Mouse (Mus musculus) testis, adult 2 months (tissue): ENCODE data around the gene Crebbp. TPM values are rescaled to one million over a fixed set of nuclear protein-coding genes. Genes with fewer than 3 reads are reported as not detected.

Experiments
- H3K27ac ChIP-seq: fragments of 200-500 bp; 2 replicates; pipeline ENCODE4 v1.5.1; 2012; ENCODE audit warnings: low read depth, low read length; ENCODE audit not compliant: control insufficient read depth, insufficient read depth
- H3K27me3 ChIP-seq: fragments of 200-500 bp; 2 replicates; pipeline ENCODE4 v1.6.1; 2012; ENCODE audit warnings: mild to moderate bottlenecking, low read length, moderate library complexity; ENCODE audit not compliant: control insufficient read depth, insufficient read depth
- H3K36me3 ChIP-seq: fragments of 200-500 bp; 2 replicates; pipeline ENCODE4 v1.6.1; 2012; ENCODE audit warnings: mild to moderate bottlenecking, low read length; ENCODE audit not compliant: control insufficient read depth, insufficient read depth
- H3K4me1 ChIP-seq: fragments of 200-500 bp; 2 replicates; pipeline ENCODE4 v1.6.1; 2012; ENCODE audit warnings: low read length; ENCODE audit not compliant: control insufficient read depth, insufficient read depth
- H3K4me3 ChIP-seq: fragments of 200-500 bp; 2 replicates; pipeline ENCODE4 v1.5.1; 2012; ENCODE audit warnings: low read depth, mild to moderate bottlenecking, low read length, moderate library complexity, mixed read lengths; ENCODE audit not compliant: control insufficient read depth
- CTCF ChIP-seq: fragments of 200-500 bp; IDR thresholded peaks from 2 replicates; pipeline ENCODE4 v1.5.1; 2012; ENCODE audit warnings: low read depth, mild to moderate bottlenecking, inconsistent platforms, low read length, moderate library complexity; ENCODE audit not compliant: control insufficient read depth, insufficient read depth, insufficient replicate concordance
- POLR2A ChIP-seq: fragments of 200-500 bp; IDR thresholded peaks from 2 replicates; pipeline ENCODE4 v1.6.1; 2012; ENCODE audit warnings: low read depth, mild to moderate bottlenecking, inconsistent platforms, low read length, moderate library complexity; ENCODE audit not compliant: control insufficient read depth
- polyA plus RNA-seq: library from polyadenylated mRNA; depleted of rRNA; stranded (reverse); fragments of >200 nt; gene quantifications from 2 replicates; pipeline ENCODE4 v1.2.3, GENCODE M21; 2012

Crebbp gene
- polyA plus RNA-seq, 1 experiment = 15.0 TPM

- Histone ChIP-seq H3K36me3 (no peaks in the 10 kb centered on the region), H3K27ac (no peak overlapping the region), H3K27me3 (no peaks in the 10 kb centered on the region), H3K4me3 (no peak overlapping the region), H3K4me1 (peaks cover 2% of the 10 kb centered on the region)
- TF ChIP-seq POLR2A (no peak), CTCF (no peak)
These were observed 139.0 kb downstream of the Crebbp start for GRCm38 (mm10) chr16:4074836-4075235.

DNA sequence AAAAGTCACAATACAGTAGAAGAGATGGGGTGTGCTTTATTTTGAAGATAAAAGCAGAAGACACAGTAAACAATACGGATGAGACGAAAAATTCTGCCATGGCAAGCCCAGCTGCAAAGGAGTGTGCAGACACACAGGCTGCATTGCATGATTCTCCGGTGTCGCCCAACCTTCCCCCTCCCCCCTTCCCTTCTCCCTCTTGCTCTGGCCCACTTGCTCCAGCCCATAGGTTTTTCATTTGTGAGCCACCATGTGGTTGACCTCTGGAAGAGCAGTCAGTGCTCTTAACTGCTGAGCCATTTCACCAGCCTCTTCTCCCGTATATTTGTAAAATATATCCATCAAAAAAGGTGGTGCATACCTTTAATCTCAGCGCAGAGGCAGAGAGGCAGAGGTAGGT lies 139.5 kb downstream of the Crebbp start:
- Histone ChIP-seq H3K4me3 (no peak overlapping the region), H3K27me3 (no peaks in the 10 kb centered on the region), H3K27ac (no peak overlapping the region), H3K36me3 (no peaks in the 10 kb centered on the region), H3K4me1 (peaks cover 2% of the 10 kb centered on the region)
- TF ChIP-seq POLR2A (no peak), CTCF (no peak)

DNA sequence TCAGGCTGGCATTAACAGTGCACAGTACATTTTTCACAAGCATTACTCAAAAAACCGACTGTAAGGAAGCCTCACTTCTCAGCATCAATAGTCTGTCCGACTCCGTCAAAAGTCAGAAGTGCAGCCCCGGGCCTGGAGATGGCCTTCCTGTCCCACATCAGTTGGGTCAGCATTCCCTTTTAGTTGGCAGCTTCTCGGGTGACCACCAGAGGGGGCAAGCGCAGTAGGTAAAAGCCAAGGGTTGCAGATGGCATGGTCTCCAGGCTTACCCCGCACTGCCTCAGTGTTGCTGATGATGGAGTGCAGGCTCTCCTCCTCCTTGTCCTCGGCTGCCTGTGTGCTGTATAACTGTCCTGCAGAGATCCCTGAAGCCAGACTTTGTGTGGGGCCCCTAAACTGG lies 145.2 kb downstream of the Crebbp start:
- TF ChIP-seq POLR2A (no peak), CTCF (peak; percentile 51; the same call in 1 of the 2 replicates)
- H3K27ac ChIP-seq = no peak overlapping the region
- H3K36me3 ChIP-seq = no peaks in the 10 kb centered on the region; the same call in none of the 2 replicates
- no peak overlapping the region for H3K4me3 ChIP-seq
- no peaks in the 10 kb centered on the region for H3K4me1 ChIP-seq
- no peaks in the 10 kb centered on the region for H3K27me3 ChIP-seq

GRCm38 (mm10) chr16:4064945-4065344 lies 148.9 kb downstream of the Crebbp start:
- Histone ChIP-seq H3K4me1 (no peaks in the 10 kb centered on the region), H3K27me3 (no peaks in the 10 kb centered on the region), H3K4me3 (no peak overlapping the region), H3K36me3 (no peaks in the 10 kb centered on the region; the same call in none of the 2 replicates), H3K27ac (no peak overlapping the region)
- TF ChIP-seq POLR2A = no peak
- TF ChIP-seq CTCF = no peak

DNA sequence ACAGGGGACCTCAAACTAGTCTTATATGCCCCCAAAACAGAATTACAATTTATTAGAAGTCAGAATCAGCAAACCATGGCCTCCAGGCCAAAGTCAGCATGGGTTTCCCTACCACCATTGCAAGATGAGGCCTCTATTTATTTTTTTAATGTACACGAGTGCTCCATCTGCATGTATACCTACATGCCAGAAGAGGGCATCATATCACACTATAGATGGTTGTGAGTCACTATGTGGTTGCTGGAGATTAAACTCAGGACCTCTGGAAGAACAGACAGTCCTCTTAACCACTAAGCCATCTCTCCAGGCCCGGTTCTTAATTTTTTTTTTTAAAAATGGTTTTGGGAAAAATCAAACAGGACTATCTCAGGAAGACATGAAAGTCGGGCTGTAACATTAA lies 160.0 kb downstream of the Crebbp start:
- TF ChIP-seq CTCF = no peak
- TF ChIP-seq POLR2A = no peak
- Histone ChIP-seq H3K36me3 (peaks cover 6% of the 10 kb centered on the region), H3K27ac (no peak overlapping the region), H3K4me3 (no peak overlapping the region), H3K4me1 (no peaks in the 10 kb centered on the region), H3K27me3 (no peaks in the 10 kb centered on the region)

- no peak overlapping the region for H3K27ac ChIP-seq
- H3K4me3 ChIP-seq = no peak overlapping the region
- H3K27me3 ChIP-seq = no peaks in the 10 kb centered on the region
- peaks cover 6% of the 10 kb centered on the region for H3K36me3 ChIP-seq
- TF ChIP-seq CTCF = no peak
- no peak for TF ChIP-seq POLR2A
- H3K4me1 ChIP-seq = no peaks in the 10 kb centered on the region
These were observed 161.2 kb downstream of the Crebbp start for GRCm38 (mm10) chr16:4052601-4053000.

GRCm38 (mm10) chr16:4045524-4045923 lies 168.3 kb downstream of the Crebbp start:
- Histone ChIP-seq H3K4me3 (no peak overlapping the region), H3K36me3 (peaks cover 5% of the 10 kb centered on the region), H3K4me1 (no peaks in the 10 kb centered on the region), H3K27me3 (no peaks in the 10 kb centered on the region), H3K27ac (no peak overlapping the region)
- TF ChIP-seq POLR2A (no peak), CTCF (no peak)

GRCm38 (mm10) chr16:4044093-4044492 lies 169.7 kb downstream of the Crebbp start:
- no peaks in the 10 kb centered on the region for H3K27me3 ChIP-seq
- no peak overlapping the region for H3K4me3 ChIP-seq
- no peak overlapping the region for H3K27ac ChIP-seq
- TF ChIP-seq CTCF (no peak), POLR2A (no peak)
- no peaks in the 10 kb centered on the region for H3K4me1 ChIP-seq
- H3K36me3 ChIP-seq = peaks cover 4% of the 10 kb centered on the region
